Mouse (Mus musculus) thymus, postnatal 14 days (tissue): ENCODE results near the gene Fggy.

Source experiments
- DNase-seq: peaks from one replicate; pipeline ENCODE4 v3.0.0; 2021

Fggy gene

GRCm38 (mm10) chr4:95788867-95789266 lies 231.6 kb downstream of the Fggy start:
- no peak for DNase-seq

GRCm38 (mm10) chr4:95791913-95792475 lies 234.7 kb downstream of the Fggy start:
- DNase-seq: no peak

DNA sequence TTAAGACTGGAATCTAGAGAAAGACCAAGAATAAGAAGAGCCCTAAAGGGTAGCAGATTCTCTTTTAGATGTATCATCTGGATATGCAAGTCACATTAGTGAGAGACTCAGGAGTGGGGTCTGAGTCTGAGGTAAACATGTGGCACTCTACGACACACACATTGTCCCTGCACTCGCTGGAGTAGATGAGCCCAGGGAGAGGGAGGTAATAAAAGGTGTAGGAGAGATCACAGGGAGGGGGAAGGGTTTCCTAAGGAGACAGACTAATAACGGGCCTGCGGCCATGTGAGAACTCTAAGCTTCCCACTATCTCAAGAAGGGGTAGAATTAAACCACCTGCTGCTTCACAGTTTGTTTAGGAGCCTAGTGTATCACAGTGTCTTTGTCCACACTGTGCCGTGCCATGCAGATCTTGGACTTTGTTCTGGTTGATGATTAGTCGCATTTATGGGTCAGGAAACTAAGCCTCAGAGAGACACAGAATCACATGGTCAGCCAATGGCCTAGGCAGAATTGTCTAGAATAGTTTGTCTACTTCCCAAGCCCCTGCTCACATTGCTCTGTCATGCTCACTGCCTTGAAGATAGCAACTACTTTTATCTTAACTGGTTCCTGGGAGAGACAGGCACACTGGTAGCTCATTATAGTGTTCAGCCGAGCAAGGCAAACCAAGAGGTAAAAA lies 236.5 kb downstream of the Fggy start:
- no peak for DNase-seq

- DNase-seq: no peak
Observed at GRCm38 (mm10) chr4:95794651-95795050, 237.3 kb downstream of the Fggy start.

DNA sequence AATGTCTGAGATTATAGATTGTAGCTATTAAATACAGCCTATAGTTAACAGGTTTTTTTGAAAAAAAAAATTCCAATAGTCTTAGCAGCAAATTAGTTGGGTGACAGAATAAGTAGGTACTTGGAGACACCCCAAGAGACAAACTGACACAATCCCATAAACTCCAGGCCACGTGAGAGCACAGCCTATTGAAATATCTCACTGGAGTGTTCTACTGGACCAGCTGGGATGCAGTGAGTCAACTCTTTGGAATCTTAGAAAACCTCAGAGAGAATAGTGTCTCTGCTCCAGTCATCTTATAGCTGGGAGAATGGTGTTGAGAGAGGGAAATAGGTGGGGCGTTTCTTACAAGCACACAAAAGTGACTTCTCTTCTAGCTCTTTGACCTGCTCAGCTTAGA lies 238.0 kb downstream of the Fggy start:
- no peak for DNase-seq

GRCm38 (mm10) chr4:95819650-95820049 lies 262.3 kb downstream of the Fggy start:
- DNase-seq: no peak

- DNase-seq: no peak
Observed at GRCm38 (mm10) chr4:95821906-95822579, 264.7 kb downstream of the Fggy start.

- DNase-seq: no peak
Observed at GRCm38 (mm10) chr4:95828164-95828563, 270.9 kb downstream of the Fggy start.

GRCm38 (mm10) chr4:95830320-95830719 lies 273.0 kb downstream of the Fggy start:
- DNase-seq: no peak

GRCm38 (mm10) chr4:95839860-95840259 lies 282.6 kb downstream of the Fggy start:
- no peak for DNase-seq

DNA sequence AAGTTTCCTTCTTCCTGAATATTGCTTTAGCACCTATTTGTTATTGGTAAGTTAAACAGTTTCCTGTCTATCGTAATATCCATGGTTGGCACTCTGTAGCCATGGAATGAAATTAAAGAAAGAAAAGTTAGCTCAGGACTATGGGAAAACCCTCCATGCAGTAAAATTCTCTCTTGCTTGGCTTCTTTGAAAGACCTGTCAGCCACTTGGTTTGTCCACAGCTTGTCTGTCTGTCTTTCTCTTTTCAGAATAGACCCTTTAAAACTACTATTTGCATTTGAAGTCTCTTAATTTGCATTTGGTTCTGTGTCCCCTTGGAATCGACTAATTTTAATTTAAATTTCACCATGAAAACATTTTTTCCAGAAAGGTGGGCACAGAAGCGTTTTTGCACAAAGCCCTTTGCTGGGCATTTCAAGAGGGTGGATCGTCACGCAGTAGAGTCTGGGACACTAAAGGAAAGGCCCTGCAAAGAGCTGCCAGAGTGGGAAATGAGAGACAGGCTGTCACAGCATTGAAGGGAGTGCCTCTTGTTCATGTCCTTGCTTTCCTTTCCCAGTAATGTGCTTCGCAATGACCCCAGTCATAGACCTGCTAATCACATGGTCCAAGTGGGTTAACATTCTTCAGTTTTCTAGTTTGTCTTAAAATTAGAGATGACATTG lies 283.2 kb downstream of the Fggy start:
- DNase-seq: no peak

DNA sequence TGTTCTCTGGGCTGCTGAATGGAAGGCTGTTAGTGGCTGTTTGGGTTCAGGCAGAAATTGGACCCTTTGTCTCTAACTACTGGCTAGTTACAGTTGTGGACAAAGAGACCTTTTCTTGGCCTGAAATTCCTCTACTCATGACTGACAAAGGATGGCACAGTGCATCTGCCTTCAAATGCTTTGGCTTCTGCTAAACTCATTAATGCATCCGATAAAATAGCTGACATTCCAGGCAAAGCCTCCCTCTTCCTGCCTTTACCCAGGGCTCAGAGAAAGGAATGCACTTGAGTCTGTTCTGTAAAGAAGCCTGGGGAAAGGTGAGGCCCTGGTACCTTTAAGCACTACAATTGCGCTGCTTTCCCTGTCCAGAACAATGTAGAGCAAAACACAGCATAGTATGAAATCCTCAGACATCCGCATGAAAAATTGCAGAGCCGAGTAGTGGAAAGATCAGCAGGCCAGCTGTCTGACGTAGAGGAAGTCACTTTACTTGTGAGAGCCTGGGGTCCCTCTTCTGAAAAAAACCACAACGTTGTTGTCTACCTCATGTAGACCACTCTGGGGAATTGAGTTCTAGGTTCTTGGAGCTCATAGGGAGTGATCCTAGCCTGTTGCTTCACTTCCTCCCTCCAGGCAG lies 288.8 kb downstream of the Fggy start:
- DNase-seq: no peak

DNA sequence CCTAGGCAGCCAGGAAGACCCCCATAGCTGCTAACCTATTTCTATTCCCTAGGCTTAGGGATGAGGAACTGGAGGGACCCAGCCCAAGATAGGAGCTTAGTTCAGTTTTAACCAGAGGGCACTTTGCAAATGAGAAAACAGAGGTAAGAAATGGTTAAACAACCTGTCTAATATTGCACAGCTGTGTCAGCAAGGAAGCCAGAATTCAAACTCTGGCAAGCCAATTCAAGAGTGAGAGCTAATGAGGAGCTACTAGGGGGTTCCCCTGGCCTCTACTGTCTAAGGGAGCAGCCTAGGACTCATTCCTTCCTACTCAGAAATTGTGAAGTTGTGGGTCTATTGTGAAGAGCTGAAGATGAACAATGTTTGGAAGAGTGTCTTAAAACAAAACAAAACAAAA lies 289.9 kb downstream of the Fggy start:
- no peak for DNase-seq

DNA sequence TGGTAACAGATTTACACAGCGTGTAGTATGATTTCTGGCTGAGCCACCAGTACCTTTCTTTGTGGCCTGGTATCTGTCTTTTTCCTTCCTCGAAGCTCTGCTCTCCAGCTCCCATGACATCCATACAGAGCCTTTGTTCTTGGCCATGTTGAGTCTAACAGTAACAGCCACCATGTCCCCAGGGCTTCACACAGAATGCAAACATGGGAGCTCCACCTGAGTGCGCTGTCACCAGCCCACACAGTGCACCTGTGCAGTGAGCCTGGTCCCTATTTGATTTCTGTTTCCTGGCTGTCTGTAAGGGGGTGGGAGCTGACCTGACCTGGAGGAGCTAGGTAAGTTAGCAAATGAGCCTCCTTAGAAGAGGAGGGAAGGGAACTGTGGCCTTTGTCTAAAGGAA lies 290.4 kb downstream of the Fggy start:
- DNase-seq: no peak

- DNase-seq: no peak
Observed at GRCm38 (mm10) chr4:95849497-95849896, 292.2 kb downstream of the Fggy start.

- DNase-seq: no peak
Observed at GRCm38 (mm10) chr4:95850044-95850739, 292.9 kb downstream of the Fggy start.

GRCm38 (mm10) chr4:95852257-95852656 lies 294.9 kb downstream of the Fggy start:
- DNase-seq: no peak

GRCm38 (mm10) chr4:95856008-95856407 lies 298.7 kb downstream of the Fggy start:
- no peak for DNase-seq

- DNase-seq: no peak
Observed at GRCm38 (mm10) chr4:95860601-95861000, 303.3 kb downstream of the Fggy start.

DNA sequence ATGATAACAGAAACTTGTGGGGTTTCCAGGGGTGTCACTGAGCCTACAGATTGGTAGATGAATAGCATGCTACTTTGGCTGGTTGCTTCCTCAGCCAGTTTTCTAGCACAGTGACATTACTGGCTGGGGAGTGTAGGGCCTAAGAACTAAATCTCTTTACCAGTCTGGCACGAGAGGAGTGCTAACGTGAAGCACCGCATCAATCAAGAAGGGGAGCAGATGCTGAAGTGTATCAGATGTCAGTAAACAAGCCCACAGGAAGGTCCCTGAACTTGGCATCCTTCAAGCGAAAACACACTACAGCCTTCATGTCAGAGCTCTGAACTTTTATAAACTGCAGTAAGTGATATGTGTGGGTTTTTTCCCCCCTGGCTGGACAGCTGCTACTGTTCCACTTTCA lies 303.8 kb downstream of the Fggy start:
- no peak for DNase-seq

DNA sequence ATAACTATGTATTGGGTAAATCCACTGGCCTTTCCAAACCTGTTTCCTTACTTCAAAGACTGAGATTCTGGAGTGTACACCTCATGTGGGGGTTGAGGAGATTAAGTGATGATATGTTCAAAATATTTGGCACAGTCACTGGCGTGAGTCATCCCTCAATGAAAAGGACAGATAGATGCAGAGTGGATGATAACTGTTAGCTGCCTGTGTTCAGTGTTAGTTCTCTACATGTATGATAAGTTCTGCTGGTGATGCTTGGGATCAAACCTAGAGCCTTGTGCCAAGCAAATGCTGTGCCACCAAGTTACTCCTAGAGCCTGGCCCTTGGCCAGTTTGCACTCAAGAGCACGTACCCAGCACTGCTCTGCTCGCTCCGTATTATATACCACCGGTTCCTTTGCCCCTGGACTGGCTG lies 304.4 kb downstream of the Fggy start:
- DNase-seq: no peak

GRCm38 (mm10) chr4:95862276-95862675 lies 305.0 kb downstream of the Fggy start:
- no peak for DNase-seq
